Mouse (Mus musculus): ENCODE measurements around the gene E2f6.

DNA sequence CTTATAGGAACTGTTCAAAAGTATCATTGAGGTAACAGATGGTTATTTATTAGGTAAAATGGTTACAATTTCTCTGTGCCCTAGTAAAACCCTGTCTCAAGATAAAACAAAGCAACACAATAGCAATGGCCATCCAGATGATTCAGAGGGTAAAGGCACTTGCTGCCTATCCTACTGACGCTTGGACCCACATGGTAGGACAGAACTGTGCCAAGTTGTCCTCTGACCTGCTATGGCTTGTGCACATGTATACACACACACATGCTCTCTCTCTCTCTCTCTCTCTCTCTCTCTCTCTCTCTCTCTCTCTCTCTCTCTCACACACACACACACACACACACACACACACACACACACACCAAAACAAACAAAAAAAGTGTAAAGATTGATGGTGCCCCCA is 21.6 kb upstream of the E2f6 start:
- TF ChIP-seq CTCF (IDR thresholded peaks at IDR 0.05; ENCODE audit: low read depth, low read length) (no peak), POLR2AphosphoS5 (IDR thresholded peaks at IDR 0.05; ENCODE audit: insufficient replicate concordance, low read depth, low read length) (no peak), TAL1 (conservative IDR thresholded peaks at IDR 0.05; ENCODE audit: low read depth, low read length) (no peak), GATA1 (IDR thresholded peaks at IDR 0.05; ENCODE audit: borderline replicate concordance, low read length) (no peak)

Data from G1E (cell line).